Mouse (Mus musculus): ENCODE results near the gene Ticrr.

Gene Ticrr

GRCm38 (mm10) chr7:79696495-79696894 is 36.5 kb downstream of the Ticrr start:
- DNase-seq = no peak

- DNase-seq = no peak
Measured at GRCm38 (mm10) chr7:79702755-79703154, 42.8 kb downstream of the Ticrr start.

- no peak for DNase-seq
Measured at GRCm38 (mm10) chr7:79705210-79705609, 45.2 kb downstream of the Ticrr start.

GRCm38 (mm10) chr7:79710130-79710607 is 50.2 kb downstream of the Ticrr start:
- DNase-seq = no peak

GRCm38 (mm10) chr7:79710831-79711230 is 50.8 kb downstream of the Ticrr start:
- no peak for DNase-seq

- peak; percentile 85 for DNase-seq
Measured at GRCm38 (mm10) chr7:79715187-79715981, 55.4 kb downstream of the Ticrr start, which contains the start of gene Kif7. Gene Kif7 (minus strand): TSS chr7:79715720.

GRCm38 (mm10) chr7:79721386-79721977 is 61.5 kb downstream of the Ticrr start:
- DNase-seq = peak; percentile 81

GRCm38 (mm10) chr7:79727091-79727490 is 67.1 kb downstream of the Ticrr start:
- DNase-seq = peak; percentile 74

GRCm38 (mm10) chr7:79728219-79728618 is 68.2 kb downstream of the Ticrr start:
- peak; percentile 82 for DNase-seq

- DNase-seq = peak; percentile 76
Measured at GRCm38 (mm10) chr7:79729169-79729568, 69.2 kb downstream of the Ticrr start.

GRCm38 (mm10) chr7:79729743-79730370 is 69.9 kb downstream of the Ticrr start:
- peak; percentile 23 for DNase-seq

- no peak for DNase-seq
Measured at GRCm38 (mm10) chr7:79731438-79731837, 71.4 kb downstream of the Ticrr start.

GRCm38 (mm10) chr7:79732622-79733021 is 72.6 kb downstream of the Ticrr start, which contains the start of gene Plin1:
Gene Plin1 (minus strand): TSS chr7:79732903.
- DNase-seq = no peak

- DNase-seq = no peak
Measured at GRCm38 (mm10) chr7:79734563-79734962, 74.6 kb downstream of the Ticrr start.

GRCm38 (mm10) chr7:79736511-79736910 is 76.5 kb downstream of the Ticrr start:
- DNase-seq = no peak

GRCm38 (mm10) chr7:79738913-79739312 is 78.9 kb downstream of the Ticrr start:
- no peak for DNase-seq

GRCm38 (mm10) chr7:79740279-79740678 is 80.3 kb downstream of the Ticrr start:
- no peak for DNase-seq

- DNase-seq = no peak
Measured at GRCm38 (mm10) chr7:79742277-79742658, 82.3 kb downstream of the Ticrr start.

- DNase-seq = peak; percentile 81
Measured at GRCm38 (mm10) chr7:79742659-79743536, 82.9 kb downstream of the Ticrr start, which contains the start of the genes Pex11a and Wdr93. Gene Pex11a (minus strand): TSS chr7:79743131. Gene Wdr93 (plus strand): TSS chr7:79743163.

- no peak for DNase-seq
Measured at GRCm38 (mm10) chr7:79744051-79744450, 84.1 kb downstream of the Ticrr start.

- DNase-seq = no peak
Measured at GRCm38 (mm10) chr7:79744585-79744984, 84.6 kb downstream of the Ticrr start.

- no peak for DNase-seq
Measured at GRCm38 (mm10) chr7:79747659-79748058, 87.7 kb downstream of the Ticrr start.
